Mouse (Mus musculus) lung, adult 2 months (tissue): ENCODE results near the gene Cdh16. TPM values are rescaled to one million over a fixed set of nuclear protein-coding genes. Genes with fewer than 3 reads are reported as not detected.

ENCODE experiments used
- DNase-seq: peaks from one replicate; pipeline ENCODE4 v3.0.0; 2022
- H3K4me1 ChIP-seq: fragments of 200-500 bp; 2 replicates; pipeline ENCODE4 v1.6.1; 2011; ENCODE audit warnings: low read length; ENCODE audit not compliant: control insufficient read depth, insufficient read depth
- H3K4me3 ChIP-seq: fragments of 200-500 bp; replicated peaks from 2 replicates; pipeline ENCODE3; 2011; ENCODE audit warnings: low read depth, mild to moderate bottlenecking, control low read depth, low read length; ENCODE audit errors: extremely low read depth
- CTCF ChIP-seq: fragments of 200-500 bp; IDR thresholded peaks from 2 replicates; pipeline ENCODE4 v1.5.1; 2011; ENCODE audit warnings: mild to moderate bottlenecking, low read length, control low read depth; ENCODE audit not compliant: insufficient read depth
- POLR2A ChIP-seq: fragments of 200-500 bp; IDR thresholded peaks from 2 replicates; pipeline ENCODE4 v1.6.1; 2011; ENCODE audit warnings: low read depth, mild to moderate bottlenecking, control low read depth, low read length, borderline replicate concordance; ENCODE audit errors: extremely low read depth
- WGBS: fragments of 180-500 bp; shearing (Covaris S2); methylation state at CpG from one replicate; pipeline ENCODE4 v1.1.7; 2018; 5-methylcytosine and 5-hydroxymethylcytosine counted together
- polyA plus RNA-seq: library from polyadenylated mRNA; depleted of rRNA; stranded (reverse); fragments of >200 nt; gene quantifications from 2 replicates; pipeline ENCODE4 v1.2.3, GENCODE M21; 2012

Cdh16 gene
- polyA plus RNA-seq, 1 experiment, result 16.2 TPM

DNA sequence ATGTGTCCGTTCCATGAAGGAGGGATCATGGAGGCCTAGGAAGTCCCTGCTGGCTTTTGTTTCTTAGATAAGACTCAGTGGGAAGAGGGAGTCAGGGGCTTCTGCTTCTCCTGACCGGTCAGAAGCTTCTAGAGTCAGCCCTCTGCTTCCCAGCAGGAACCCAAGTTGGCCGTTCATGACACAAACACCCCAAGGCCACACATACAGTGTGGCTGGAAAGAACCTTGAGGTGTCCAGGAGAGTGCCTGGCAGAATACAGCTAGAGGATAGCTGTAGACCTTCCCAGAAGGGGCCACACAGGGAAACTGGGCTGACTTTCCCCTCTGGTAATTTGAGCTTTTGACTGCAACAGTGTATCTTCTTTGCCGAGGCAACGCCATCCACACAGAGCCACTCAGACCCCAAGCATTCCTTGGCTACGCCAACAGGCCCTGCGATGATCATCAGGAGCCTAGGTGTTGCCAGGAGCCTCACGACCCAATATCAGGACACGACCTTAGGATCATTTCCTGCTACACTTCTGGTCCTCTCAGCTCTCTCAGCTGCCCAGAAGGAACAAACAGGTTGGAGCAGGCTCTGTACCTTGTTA lies 9.1 kb upstream of the Cdh16 start:
- no peak for DNase-seq
- Histone ChIP-seq H3K4me3 (no peak overlapping the region), H3K4me1 (peaks cover 4% of the 10 kb centered on the region; the same call in 1 of the 2 replicates)
- TF ChIP-seq CTCF, result no peak
- TF ChIP-seq POLR2A, result no peak
- WGBS, result 48% methylated on average over 9 of the region's 9 CpGs

DNA sequence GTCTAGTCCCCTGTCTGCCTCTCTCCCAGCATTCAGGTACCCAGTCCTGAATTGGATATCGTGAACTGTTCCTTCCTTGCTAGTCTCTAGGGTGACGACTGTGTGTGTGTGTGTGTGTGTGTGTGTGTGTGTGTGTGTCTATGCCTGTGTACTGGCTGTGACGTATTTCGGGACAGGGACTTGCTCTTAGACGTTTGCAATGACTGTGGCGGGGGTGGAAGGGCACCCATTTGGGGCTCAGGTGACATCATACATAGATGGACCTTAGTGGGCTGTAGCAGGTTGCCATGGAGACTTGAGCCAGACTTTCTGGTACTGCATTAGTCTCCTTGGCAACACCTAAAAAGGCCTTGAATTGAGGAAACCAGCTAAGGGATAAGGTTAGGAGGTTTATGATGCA lies 8.3 kb upstream of the Cdh16 start:
- whole genome bisulfite sequencing, result 66% methylated on average over 6 of the region's 6 CpGs

DNA sequence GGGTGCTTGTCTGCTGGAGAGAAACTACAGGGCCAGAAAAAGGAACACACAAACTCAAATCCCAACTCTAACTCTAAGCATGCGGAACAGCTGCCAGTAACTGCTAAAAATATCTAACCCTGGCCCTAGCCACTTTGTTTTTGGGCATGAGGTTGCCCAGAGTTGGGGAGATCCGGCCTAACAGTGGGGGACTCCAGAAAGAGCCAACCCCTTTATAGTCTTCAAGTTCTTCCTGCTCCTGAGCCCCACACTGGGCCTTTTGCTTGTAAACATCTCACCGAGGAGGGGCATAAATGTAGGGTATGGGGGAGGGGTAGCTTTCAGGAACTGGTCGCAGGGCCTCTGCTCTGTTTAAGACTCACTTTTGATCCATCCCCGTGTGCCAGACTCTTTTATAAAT lies 7.8 kb upstream of the Cdh16 start:
- Histone ChIP-seq H3K4me1 (peaks cover 4% of the 10 kb centered on the region; the same call in 1 of the 2 replicates), H3K4me3 (no peak overlapping the region)
- no peak for TF ChIP-seq CTCF
- no peak for TF ChIP-seq POLR2A
- no peak for DNase-seq
- 31% methylated on average over 5 of the region's 5 CpGs for WGBS

More for the DNA sequence above, 8.3 kb upstream of the Cdh16 start:
- DNase-seq, result no peak
- TF ChIP-seq POLR2A (no peak), CTCF (no peak)
- Histone ChIP-seq H3K4me3 (no peak overlapping the region), H3K4me1 (peaks cover 4% of the 10 kb centered on the region; the same call in 1 of the 2 replicates)

DNA sequence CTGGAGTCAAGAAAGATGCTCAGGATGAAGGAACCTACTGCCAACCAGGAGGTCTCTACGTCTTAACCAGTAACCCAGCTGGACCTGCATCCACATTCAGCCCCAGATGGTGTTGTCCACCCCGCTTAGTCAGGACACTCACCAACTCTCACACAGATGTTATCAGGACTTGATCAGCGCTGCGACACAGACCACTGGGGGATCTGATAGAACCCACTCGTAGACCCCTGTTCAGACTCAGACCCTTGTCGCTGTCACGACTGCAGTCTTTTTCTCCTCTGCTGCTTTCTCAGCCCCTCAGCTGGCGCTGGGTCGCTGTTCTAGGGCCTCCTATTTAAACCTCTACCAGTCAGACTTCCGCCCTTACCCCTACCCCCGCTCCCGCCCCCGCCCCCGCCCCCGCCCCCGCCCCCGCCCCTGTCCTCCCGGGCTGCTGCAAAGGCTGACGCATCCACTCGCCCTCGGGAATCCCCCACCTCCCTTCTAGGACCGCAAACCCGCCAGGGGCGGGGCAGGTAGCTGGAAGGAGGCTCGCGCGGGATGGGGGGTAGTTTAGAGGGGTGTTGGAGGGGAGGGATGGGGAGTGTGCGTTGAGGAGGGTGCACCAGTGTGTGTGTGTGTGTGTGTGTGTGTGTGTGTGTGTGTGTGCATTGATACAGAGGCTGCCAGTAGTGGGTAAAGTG lies 6.9 kb upstream of the Cdh16 start, which contains the start of gene Rrad:
TSS of gene Rrad (minus strand) at position 347 of the 683 bp plus-strand sequence.
- Histone ChIP-seq H3K4me3 (peak within 1 kb of the TSS; percentile 52), H3K4me1 (peaks cover 4% of the 10 kb centered on the region; the same call in 1 of the 2 replicates)
- no peak for DNase-seq
- no peak for TF ChIP-seq CTCF
- TF ChIP-seq POLR2A, result peak; percentile 44; the same call in 1 of the 2 replicates
- 1% methylated on average over 28 of the region's 28 CpGs for WGBS

DNA sequence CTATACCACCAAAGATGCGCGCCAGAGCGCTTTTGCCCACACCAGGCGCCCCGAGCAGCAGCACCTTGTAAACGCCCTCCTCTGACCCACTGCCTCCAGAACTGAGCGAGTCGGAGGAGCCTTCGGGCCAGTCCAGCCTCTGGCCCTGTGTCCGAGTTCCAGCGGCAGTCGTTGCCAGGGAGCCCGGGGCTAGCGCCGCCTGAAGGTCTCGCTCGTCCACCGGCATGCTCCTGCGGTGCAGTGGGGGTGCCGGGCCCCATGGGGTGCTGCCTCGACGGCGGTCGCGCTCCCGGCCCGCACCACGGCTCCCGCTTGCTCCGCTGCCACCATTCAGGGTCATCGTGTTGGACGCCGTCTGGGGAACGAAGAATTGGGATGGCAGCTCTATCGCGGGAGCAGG lies 6.4 kb upstream of the Cdh16 start:
- no peak for DNase-seq
- peak overlapping the region; percentile 52 for H3K4me3 ChIP-seq
- 2% methylated on average over 36 of the region's 36 CpGs for WGBS
- H3K4me1 ChIP-seq, result peaks cover 4% of the 10 kb centered on the region; the same call in 1 of the 2 replicates
- TF ChIP-seq CTCF (no peak), POLR2A (no peak)

DNA sequence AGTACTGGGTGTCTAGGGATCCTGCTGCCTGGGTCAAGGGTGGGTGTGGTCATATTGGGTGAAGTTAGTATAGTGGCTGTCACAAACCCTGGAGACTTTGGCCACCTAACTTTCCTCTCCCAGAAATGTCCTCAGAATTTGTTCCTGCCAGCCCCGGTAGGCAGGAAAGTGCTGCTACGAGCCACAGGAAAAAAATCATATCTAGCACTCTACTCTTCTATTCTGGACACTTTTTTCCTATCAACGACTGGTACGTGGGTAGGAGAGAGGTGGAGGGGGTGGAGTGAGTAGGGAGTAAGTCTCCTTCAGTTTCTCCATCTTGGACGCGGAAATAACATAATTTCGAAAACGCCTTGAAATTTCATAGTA lies 5.9 kb upstream of the Cdh16 start:
- no peak overlapping the region for H3K4me3 ChIP-seq
- peaks cover 4% of the 10 kb centered on the region; the same call in 1 of the 2 replicates for H3K4me1 ChIP-seq
- 30% methylated on average over 8 of the region's 8 CpGs for WGBS
- no peak for DNase-seq
- no peak for TF ChIP-seq CTCF

DNA sequence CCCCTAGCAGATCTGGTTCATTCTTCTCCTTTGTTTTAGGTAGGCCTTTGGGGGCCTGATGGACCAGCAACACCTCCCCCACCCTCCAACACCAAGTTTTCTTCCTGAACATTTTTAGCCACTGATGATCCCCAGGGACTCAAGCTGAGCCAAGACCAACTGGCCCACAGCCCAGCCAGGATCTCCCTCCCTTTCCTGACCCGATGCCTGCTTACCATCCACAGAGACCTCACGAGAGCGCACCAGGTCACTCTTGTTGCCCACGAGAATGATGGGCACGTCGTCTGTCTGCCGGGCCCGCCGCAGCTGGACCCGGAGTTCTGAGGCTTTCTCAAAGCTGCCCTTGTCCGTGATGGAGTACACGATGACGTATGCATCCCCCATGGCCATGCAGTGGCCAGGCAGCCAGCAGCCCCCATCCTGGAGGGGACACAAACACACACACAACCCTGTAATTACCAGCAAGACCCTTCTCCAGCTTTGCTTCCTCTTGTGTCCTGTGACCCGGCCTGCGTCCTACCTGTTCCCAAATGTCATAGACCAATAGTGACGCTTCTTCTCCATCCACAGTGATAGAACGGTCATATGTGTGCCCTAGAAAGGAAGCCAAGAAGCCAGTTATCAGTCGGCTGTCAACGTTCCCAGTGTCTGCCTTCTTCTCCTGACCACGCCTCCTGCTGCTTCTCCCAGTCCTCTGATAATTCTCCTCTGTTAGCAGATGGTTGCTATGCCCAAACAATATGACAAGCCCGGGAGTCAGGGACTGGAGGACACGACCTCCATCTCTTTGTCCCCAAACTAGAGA lies 5.3 kb upstream of the Cdh16 start:
- WGBS, result 60% methylated on average over 22 of the region's 22 CpGs
- TF ChIP-seq POLR2A (no peak), CTCF (no peak)
- Histone ChIP-seq H3K4me1 (peaks cover 4% of the 10 kb centered on the region; the same call in 1 of the 2 replicates), H3K4me3 (peak overlapping the region; percentile 4)
- no peak for DNase-seq

DNA sequence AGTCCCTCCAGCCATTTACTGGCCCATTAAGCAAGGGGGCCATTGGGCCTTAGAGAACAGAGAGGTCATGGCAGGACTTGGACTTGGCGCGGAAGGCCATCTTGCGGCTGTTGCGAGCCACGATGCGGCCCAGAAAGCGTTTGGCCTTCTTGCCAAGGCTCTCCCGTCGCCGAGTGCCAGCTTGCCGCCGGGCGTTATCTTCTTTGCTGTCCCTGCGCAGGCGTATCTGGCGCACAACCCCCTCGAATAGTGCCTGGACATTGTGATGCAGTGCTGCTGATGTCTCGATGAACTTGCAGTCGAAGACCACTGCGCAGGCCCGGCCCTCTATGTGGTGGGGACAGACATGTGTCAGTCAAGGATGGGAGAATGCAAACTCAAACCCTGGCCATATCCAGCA lies 4.2 kb upstream of the Cdh16 start:
- TF ChIP-seq CTCF (no peak), POLR2A (no peak)
- DNase-seq, result no peak
- Histone ChIP-seq H3K4me1 (peaks cover 4% of the 10 kb centered on the region; the same call in 1 of the 2 replicates), H3K4me3 (no peak overlapping the region)
- 94% methylated on average over 21 of the region's 21 CpGs for WGBS

DNA sequence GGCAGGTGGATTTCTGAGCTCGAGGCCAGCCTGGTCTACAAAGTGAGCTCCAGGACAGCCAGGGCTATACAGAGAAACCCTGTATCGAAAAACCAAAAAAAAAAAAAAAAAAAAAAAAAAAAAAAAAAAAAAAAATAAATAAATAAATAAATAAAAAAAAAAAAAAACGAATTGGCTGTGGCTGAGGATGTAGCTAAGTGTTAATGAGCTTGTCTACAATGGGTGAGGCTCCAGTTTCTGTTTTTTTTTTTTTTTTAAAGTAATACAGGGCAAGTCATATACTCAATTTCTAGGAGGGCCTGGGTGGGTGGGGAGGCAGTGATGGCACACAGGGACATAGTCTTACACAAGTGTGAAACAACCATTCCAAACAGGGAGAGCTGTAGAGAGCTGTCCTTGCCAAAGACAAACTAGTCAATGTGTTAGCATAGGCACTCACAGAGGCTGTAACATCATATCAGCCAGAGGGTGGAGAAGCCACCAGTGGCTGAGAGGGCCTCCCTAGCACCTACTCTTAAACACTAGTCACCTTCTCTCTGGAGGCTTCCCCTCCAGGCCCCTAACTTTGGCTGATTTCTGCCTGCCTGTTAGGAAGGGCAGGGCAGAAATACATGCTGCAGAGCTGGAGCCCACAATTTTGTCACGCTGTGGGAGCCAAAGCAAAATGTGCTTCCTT lies 3.0 kb upstream of the Cdh16 start:
- 58% methylated on average over 4 of the region's 4 CpGs for WGBS
- H3K4me1 ChIP-seq, result peaks cover 4% of the 10 kb centered on the region; the same call in 1 of the 2 replicates
- H3K4me3 ChIP-seq, result no peak overlapping the region
- no peak for DNase-seq
- TF ChIP-seq POLR2A (no peak), CTCF (no peak)
